Mouse (Mus musculus): ENCODE measurements around the gene Sbk1. TPM values are rescaled to one million over a fixed set of nuclear protein-coding genes. Genes with fewer than 3 reads are reported as not detected.

Gene Sbk1
- polyA plus RNA-seq, 1 experiment from 2014 or later: 17.6 TPM

- Histone ChIP-seq H3K4me2 (no peak overlapping the region), H3K36me3 (ENCODE audit: control insufficient read depth, insufficient read depth, low read length) (no peaks in the 10 kb centered on the region), H3K4me1 (ENCODE audit: control insufficient read depth, insufficient read depth, low read length) (0 out of 2 replicates have a peak, but pooled peaks cover 3% of the 10 kb centered on the region), H3K4me3 (ENCODE audit: low read depth, low read length) (no peak overlapping the region), H3K9ac (ENCODE audit: low read depth, low read length) (no peak overlapping the region), H3K9me3 (replicated peaks; ENCODE audit: control insufficient read depth, low read length) (no peaks in the 10 kb centered on the region), H3K27ac (ENCODE audit: low read depth, low read length) (no peak overlapping the region), H3K27me3 (ENCODE audit: control insufficient read depth, insufficient read depth, low read length) (no peaks in the 10 kb centered on the region)
- WGBS (ENCODE audit: insufficient replicate concordance): 55% methylated on average over 5 of the region's 5 CpGs
- ATAC-seq (replicated peaks; ENCODE audit: insufficient number of reproducible peaks, low FRiP score, low TSS enrichment): no peak
Measured at GRCm38 (mm10) chr7:126236794-126237192, 35.6 kb upstream of the Sbk1 start.

DNA sequence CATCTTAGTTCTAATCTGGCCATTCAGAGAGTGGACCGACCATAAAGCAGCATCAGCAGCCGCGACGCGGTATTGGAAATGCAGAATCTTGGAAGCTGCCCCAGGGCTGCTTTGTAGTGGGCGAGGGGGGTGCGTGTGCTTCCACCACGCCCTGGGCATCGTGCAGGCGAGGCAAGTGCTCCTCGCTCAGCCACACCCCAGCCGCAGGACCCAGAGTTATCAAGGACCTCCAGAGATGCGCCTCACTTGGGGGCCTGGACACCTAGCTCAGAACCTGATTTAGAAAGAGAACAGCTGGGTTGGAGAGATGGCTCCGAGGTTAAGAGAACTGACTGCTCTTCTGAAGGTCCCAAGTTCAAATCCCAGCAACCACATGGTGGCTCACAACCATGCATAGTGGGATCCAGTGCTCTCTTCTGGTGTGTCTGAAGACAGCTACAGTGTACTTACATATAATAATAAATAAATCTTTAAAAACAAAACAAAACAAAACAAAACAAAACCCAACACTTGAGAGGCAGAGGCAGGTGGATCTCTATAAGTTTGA, 31.5 kb upstream of the Sbk1 start:
- no peaks in the 10 kb centered on the region for H3K36me3 ChIP-seq (ENCODE audit: control insufficient read depth, insufficient read depth, low read length)
- WGBS (ENCODE audit: insufficient replicate concordance): 81% methylated on average over 14 of the region's 14 CpGs
- no peak overlapping the region for H3K9ac ChIP-seq (ENCODE audit: low read depth, low read length)
- H3K27ac ChIP-seq (ENCODE audit: low read depth, low read length): no peak overlapping the region
- H3K4me3 ChIP-seq (ENCODE audit: low read depth, low read length): no peak overlapping the region
- H3K9me3 ChIP-seq (replicated peaks; ENCODE audit: control insufficient read depth, low read length): no peaks in the 10 kb centered on the region
- H3K4me1 ChIP-seq (ENCODE audit: control insufficient read depth, insufficient read depth, low read length): 0 out of 2 replicates have a peak, but pooled peaks cover 3% of the 10 kb centered on the region
- H3K4me2 ChIP-seq: no peak overlapping the region
- H3K27me3 ChIP-seq (ENCODE audit: control insufficient read depth, insufficient read depth, low read length): no peaks in the 10 kb centered on the region
- no peak for ATAC-seq (replicated peaks; ENCODE audit: insufficient number of reproducible peaks, low FRiP score, low TSS enrichment)

DNA sequence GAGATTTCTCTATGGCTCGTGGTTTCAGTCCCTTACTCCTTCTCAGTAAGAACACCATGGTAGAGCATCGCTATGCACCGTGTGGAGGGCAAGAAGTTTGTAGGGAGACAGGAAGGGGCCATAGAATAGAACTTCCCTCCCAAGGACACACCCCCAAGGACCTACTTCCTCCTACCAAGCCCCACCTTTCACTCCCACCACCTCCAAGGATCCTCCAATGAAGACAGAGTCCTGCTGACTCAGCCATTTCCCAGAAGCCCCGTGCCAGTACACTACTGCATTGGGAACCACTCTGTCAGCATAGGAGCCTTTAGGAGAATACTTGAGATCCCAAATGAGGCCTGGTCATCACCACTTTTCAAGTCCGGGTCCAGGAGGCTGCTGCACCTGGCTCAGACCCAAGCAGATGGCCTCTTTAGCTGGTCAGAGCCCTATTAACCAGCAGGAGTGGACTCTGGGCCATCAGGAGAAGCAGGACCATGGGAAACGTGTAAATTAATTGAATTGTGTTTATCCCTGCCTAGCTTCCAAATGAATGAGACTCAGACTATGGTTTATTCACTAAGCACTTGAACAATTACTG, 28.2 kb upstream of the Sbk1 start:
- H3K9me3 ChIP-seq (replicated peaks; ENCODE audit: control insufficient read depth, low read length): no peaks in the 10 kb centered on the region
- 0 out of 2 replicates have a peak, but pooled peaks cover 10% of the 10 kb centered on the region for H3K4me1 ChIP-seq (ENCODE audit: control insufficient read depth, insufficient read depth, low read length)
- no peak overlapping the region for H3K4me3 ChIP-seq (ENCODE audit: low read depth, low read length)
- 69% methylated on average over 6 of the region's 6 CpGs for WGBS (ENCODE audit: insufficient replicate concordance)
- H3K36me3 ChIP-seq (ENCODE audit: control insufficient read depth, insufficient read depth, low read length): no peaks in the 10 kb centered on the region
- no peak for ATAC-seq (replicated peaks; ENCODE audit: insufficient number of reproducible peaks, low FRiP score, low TSS enrichment)
- H3K9ac ChIP-seq (ENCODE audit: low read depth, low read length): no peak overlapping the region
- 0 out of 2 replicates have a peak, but pooled peaks cover 2% of the 10 kb centered on the region for H3K27me3 ChIP-seq (ENCODE audit: control insufficient read depth, insufficient read depth, low read length)
- H3K27ac ChIP-seq (ENCODE audit: low read depth, low read length): no peak overlapping the region
- no peak overlapping the region for H3K4me2 ChIP-seq

DNA sequence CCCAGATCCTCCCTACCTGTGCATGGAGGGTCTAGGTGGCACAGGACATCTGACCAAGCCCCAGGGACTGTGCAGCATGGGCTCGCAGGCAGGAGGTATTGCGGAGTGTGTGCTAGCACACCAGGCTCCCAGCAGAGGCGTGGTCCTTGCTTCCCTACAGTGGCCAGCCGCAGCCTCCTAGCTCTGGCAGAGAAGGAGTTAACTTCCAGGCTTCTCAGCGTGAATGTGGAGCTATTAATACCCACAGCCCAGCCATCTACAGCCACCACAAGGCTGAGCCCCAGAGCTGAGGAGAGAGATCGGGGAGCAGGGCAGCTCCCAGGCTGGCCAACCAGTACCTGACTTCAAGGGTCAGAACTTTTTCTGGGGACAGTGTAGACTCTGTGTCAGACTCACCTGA, 24.3 kb upstream of the Sbk1 start:
- Histone ChIP-seq H3K36me3 (ENCODE audit: control insufficient read depth, insufficient read depth, low read length) (no peaks in the 10 kb centered on the region), H3K4me1 (ENCODE audit: control insufficient read depth, insufficient read depth, low read length) (0 out of 2 replicates have a peak, but pooled peaks cover 15% of the 10 kb centered on the region), H3K4me3 (ENCODE audit: low read depth, low read length) (peak overlapping the region; percentile 33), H3K4me2 (peak overlapping the region; percentile 63), H3K27ac (ENCODE audit: low read depth, low read length) (peak overlapping the region; percentile 31), H3K9ac (ENCODE audit: low read depth, low read length) (peak overlapping the region; percentile 56), H3K27me3 (ENCODE audit: control insufficient read depth, insufficient read depth, low read length) (0 out of 2 replicates have a peak, but pooled peaks cover 2% of the 10 kb centered on the region), H3K9me3 (replicated peaks; ENCODE audit: control insufficient read depth, low read length) (no peaks in the 10 kb centered on the region)
- peak; percentile 46 for ATAC-seq (replicated peaks; ENCODE audit: insufficient number of reproducible peaks, low FRiP score, low TSS enrichment)
- WGBS (ENCODE audit: insufficient replicate concordance): 3% methylated on average over 6 of the region's 6 CpGs

- Histone ChIP-seq H3K27ac (ENCODE audit: low read depth, low read length) (peak overlapping the region; percentile 31), H3K9ac (ENCODE audit: low read depth, low read length) (peak overlapping the region; percentile 56)
- ATAC-seq (replicated peaks; ENCODE audit: insufficient number of reproducible peaks, low FRiP score, low TSS enrichment): no peak
Measured at GRCm38 (mm10) chr7:126248641-126249141, 23.7 kb upstream of the Sbk1 start.

DNA sequence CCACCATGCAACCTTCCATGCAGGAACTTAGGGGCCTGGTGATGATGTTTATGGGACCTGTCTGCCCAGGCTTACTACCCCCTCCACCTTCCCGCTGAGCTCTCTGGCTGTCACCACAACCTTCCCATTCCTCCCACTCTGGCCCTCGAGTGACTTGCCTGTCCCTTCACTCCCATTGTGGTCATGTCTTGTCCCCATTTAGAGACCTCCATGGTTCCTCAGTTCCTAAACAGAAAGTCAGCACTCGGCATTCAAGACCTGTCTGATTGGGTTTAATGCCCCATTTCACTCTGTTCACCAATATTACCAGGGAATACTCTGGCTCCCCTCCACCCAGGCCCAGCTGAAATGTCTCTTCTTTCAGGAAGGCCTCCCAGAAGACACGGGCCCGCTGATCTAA, 23.3 kb upstream of the Sbk1 start:
- Histone ChIP-seq H3K36me3 (ENCODE audit: control insufficient read depth, insufficient read depth, low read length) (no peaks in the 10 kb centered on the region), H3K27me3 (ENCODE audit: control insufficient read depth, insufficient read depth, low read length) (0 out of 2 replicates have a peak, but pooled peaks cover 2% of the 10 kb centered on the region), H3K27ac (ENCODE audit: low read depth, low read length) (no peak overlapping the region), H3K4me1 (ENCODE audit: control insufficient read depth, insufficient read depth, low read length) (0 out of 2 replicates have a peak, but pooled peaks cover 15% of the 10 kb centered on the region), H3K4me2 (peak overlapping the region; percentile 63), H3K9me3 (replicated peaks; ENCODE audit: control insufficient read depth, low read length) (no peaks in the 10 kb centered on the region), H3K9ac (ENCODE audit: low read depth, low read length) (no peak overlapping the region), H3K4me3 (ENCODE audit: low read depth, low read length) (peak overlapping the region; percentile 33; the same call in 1 of the 2 replicates)
- 71% methylated on average over 5 of the region's 5 CpGs for WGBS (ENCODE audit: insufficient replicate concordance)
- no peak for ATAC-seq (replicated peaks; ENCODE audit: insufficient number of reproducible peaks, low FRiP score, low TSS enrichment)

More at GRCm38 (mm10) chr7:126248641-126249141, 23.7 kb upstream of the Sbk1 start:
- peak overlapping the region; percentile 33 for H3K4me3 ChIP-seq (ENCODE audit: low read depth, low read length)
- H3K4me1 ChIP-seq (ENCODE audit: control insufficient read depth, insufficient read depth, low read length): 0 out of 2 replicates have a peak, but pooled peaks cover 15% of the 10 kb centered on the region
- 0 out of 2 replicates have a peak, but pooled peaks cover 2% of the 10 kb centered on the region for H3K27me3 ChIP-seq (ENCODE audit: control insufficient read depth, insufficient read depth, low read length)
- peak overlapping the region; percentile 63 for H3K4me2 ChIP-seq
- 29% methylated on average over 17 of the region's 17 CpGs for WGBS (ENCODE audit: insufficient replicate concordance)
- H3K9me3 ChIP-seq (replicated peaks; ENCODE audit: control insufficient read depth, low read length): no peaks in the 10 kb centered on the region
- no peaks in the 10 kb centered on the region for H3K36me3 ChIP-seq (ENCODE audit: control insufficient read depth, insufficient read depth, low read length)

DNA sequence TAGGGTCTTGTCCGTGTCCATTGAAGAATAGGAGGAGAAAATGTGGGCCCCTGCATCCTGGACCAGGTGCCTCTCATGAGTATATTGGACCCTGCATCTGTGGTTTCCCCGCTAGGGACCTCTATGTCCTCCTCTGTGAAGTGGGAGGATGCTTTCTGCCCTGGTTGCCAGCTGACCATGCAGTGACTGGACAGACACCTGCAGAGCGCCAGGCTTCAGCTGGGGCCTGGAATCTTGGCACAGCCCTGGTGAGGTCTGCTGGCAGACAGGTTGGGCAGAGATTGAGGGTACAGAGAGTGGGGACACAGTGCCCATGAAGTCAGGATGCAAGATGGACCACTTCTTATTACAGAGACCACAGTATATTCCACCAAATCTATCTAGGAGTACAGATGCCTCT, 22.4 kb upstream of the Sbk1 start:
- ATAC-seq (replicated peaks; ENCODE audit: insufficient number of reproducible peaks, low FRiP score, low TSS enrichment): no peak
- H3K9me3 ChIP-seq (replicated peaks; ENCODE audit: control insufficient read depth, low read length): no peaks in the 10 kb centered on the region
- no peak overlapping the region for H3K4me2 ChIP-seq
- 0 out of 2 replicates have a peak, but pooled peaks cover 2% of the 10 kb centered on the region for H3K27me3 ChIP-seq (ENCODE audit: control insufficient read depth, insufficient read depth, low read length)
- 0 out of 2 replicates have a peak, but pooled peaks cover 15% of the 10 kb centered on the region for H3K4me1 ChIP-seq (ENCODE audit: control insufficient read depth, insufficient read depth, low read length)
- H3K9ac ChIP-seq (ENCODE audit: low read depth, low read length): no peak overlapping the region
- no peak overlapping the region for H3K4me3 ChIP-seq (ENCODE audit: low read depth, low read length)
- WGBS (ENCODE audit: insufficient replicate concordance): 83% methylated on average over 3 of the region's 3 CpGs
- H3K36me3 ChIP-seq (ENCODE audit: control insufficient read depth, insufficient read depth, low read length): no peaks in the 10 kb centered on the region
- H3K27ac ChIP-seq (ENCODE audit: low read depth, low read length): no peak overlapping the region

DNA sequence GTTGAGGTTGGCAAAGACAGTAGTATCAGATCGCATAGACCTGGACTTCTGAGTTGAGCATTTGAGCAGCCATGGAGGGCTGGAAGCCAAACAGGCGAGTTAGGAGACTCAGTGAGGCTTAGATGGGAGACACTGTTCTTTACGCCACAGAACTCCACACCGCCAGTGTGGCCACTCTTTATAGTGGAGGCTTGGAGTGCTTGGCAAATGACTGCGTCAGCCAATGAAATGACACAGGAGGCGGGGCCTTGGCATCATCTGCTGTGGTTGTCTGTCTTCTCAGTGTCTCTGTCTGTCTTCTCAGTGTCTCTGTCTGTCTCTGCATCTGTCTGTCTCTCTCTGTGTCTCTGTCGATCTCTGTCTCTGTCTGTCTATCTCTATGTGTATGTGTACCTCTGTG, 21.9 kb upstream of the Sbk1 start:
- H3K4me2 ChIP-seq: no peak overlapping the region
- no peak for ATAC-seq (replicated peaks; ENCODE audit: insufficient number of reproducible peaks, low FRiP score, low TSS enrichment)
- WGBS (ENCODE audit: insufficient replicate concordance): 70% methylated on average over 7 of the region's 7 CpGs
- 0 out of 2 replicates have a peak, but pooled peaks cover 2% of the 10 kb centered on the region for H3K27me3 ChIP-seq (ENCODE audit: control insufficient read depth, insufficient read depth, low read length)
- H3K9me3 ChIP-seq (replicated peaks; ENCODE audit: control insufficient read depth, low read length): no peaks in the 10 kb centered on the region
- 0 out of 2 replicates have a peak, but pooled peaks cover 15% of the 10 kb centered on the region for H3K4me1 ChIP-seq (ENCODE audit: control insufficient read depth, insufficient read depth, low read length)
- H3K36me3 ChIP-seq (ENCODE audit: control insufficient read depth, insufficient read depth, low read length): no peaks in the 10 kb centered on the region
- no peak overlapping the region for H3K9ac ChIP-seq (ENCODE audit: low read depth, low read length)
- no peak overlapping the region for H3K4me3 ChIP-seq (ENCODE audit: low read depth, low read length)
- no peak overlapping the region for H3K27ac ChIP-seq (ENCODE audit: low read depth, low read length)
